Mouse (Mus musculus): ENCODE measurements at regions not wholly inside any gene's neighbourhood (a gene's known extent, or its start where the extent isn't known, plus 50 kb on each side); places are given as distances from the start of the nearest gene placed in this dataset.

DNA sequence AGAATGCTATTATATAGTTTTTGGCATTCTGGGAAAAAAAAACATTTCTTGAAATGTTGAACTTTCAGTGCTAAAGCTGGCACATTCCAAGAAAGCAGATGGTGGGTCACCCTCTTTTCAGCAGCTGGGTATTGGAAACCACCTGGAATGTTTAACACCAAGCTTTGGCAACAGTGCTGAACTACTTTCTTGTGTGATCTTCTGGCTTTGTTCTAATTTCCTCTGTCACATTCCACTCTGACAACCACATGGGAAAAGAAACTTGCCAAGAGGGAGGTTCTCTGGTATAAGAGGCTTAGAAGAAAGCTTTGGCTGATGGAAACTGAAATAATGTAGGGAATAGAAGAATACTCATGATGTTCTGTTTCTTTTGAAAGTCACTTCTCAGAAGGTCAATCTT is 920.4 kb upstream of the Tenm4 start:
- no peak for ATAC-seq (replicated peaks; ENCODE audit: insufficient number of reproducible peaks, insufficient read depth, low FRiP score, low read depth)
- Histone ChIP-seq H3K4me2 (no peak overlapping the region), H3K36me3 (no peaks in the 10 kb centered on the region)

DNA sequence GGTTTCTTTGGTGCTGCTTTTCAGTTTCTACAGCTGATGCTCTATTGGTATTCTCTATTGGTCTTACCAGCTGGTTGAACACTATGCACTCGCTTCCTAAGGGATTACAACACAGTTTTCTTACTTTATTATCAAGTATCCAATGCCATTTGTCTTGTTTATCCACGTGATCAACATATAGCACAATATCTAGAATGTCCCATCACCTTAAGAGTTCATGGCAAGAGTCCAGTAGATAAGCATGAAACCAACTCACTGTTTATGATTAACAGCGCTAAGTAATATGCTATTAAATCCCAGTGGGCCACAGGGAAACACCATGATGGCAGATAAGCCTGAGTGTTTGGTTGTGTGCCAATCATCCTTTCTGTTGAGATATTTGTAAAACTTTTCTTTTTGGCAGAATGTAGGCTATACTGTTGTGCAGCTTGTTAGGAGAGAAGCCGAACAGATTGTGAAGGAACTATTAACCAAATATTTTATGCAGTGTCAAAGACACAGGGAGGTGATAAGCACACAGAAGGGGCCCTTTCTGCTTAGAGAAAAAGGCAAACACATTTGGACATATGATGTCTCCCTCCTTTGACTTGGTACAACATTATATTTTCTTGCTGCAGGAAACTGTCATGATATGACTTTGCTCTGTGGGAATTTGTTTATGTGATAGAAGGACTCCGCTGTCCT is 917.0 kb upstream of the Tenm4 start:
- no peaks in the 10 kb centered on the region for H3K27me3 ChIP-seq
- WGBS, result 49% methylated on average over 5 of the region's 5 CpGs
- 0 out of 2 replicates have a peak, but pooled peaks cover 6% of the 10 kb centered on the region for H3K4me1 ChIP-seq (replicated peaks)
- no peaks in the 10 kb centered on the region for H3K9me3 ChIP-seq (replicated peaks)
- H3K4me3 ChIP-seq, result no peak overlapping the region
- H3K4me2 ChIP-seq, result no peak overlapping the region
- H3K9ac ChIP-seq, result no peak overlapping the region
- no peak overlapping the region for H3K27ac ChIP-seq
- H3K36me3 ChIP-seq, result no peaks in the 10 kb centered on the region
- no peak for ATAC-seq (replicated peaks; ENCODE audit: insufficient number of reproducible peaks, insufficient read depth, low FRiP score, low read depth)

More for the DNA sequence above, 920.4 kb upstream of the Tenm4 start:
- Histone ChIP-seq H3K9ac (no peak overlapping the region), H3K4me3 (no peak overlapping the region), H3K27ac (no peak overlapping the region), H3K9me3 (replicated peaks) (no peaks in the 10 kb centered on the region), H3K27me3 (no peaks in the 10 kb centered on the region), H3K4me1 (replicated peaks) (0 out of 2 replicates have a peak, but pooled peaks cover 6% of the 10 kb centered on the region)

DNA sequence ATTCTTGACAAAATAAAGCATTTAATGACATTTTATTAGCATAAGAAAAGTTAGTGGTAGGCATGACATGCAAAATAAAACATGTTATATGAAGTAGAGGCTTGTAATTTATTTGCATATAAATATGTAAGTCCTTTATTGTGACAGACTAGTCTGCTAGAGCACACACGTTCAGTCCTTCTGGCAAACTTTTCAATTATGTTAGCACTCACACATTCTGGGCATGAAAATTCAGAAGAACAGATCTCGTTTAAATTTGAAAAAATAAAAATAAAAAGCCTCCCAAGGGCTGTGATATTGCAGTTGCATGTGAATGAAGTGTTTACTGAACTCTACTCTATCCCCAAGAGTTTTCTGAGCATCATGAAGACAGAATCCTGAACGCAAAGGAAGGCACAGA is 916.1 kb upstream of the Tenm4 start:
- H3K9ac ChIP-seq, result no peak overlapping the region
- H3K9me3 ChIP-seq (replicated peaks), result no peaks in the 10 kb centered on the region
- 0 out of 2 replicates have a peak, but pooled peaks cover 6% of the 10 kb centered on the region for H3K4me1 ChIP-seq (replicated peaks)
- no peak overlapping the region for H3K4me2 ChIP-seq
- no peaks in the 10 kb centered on the region for H3K36me3 ChIP-seq
- no peaks in the 10 kb centered on the region for H3K27me3 ChIP-seq
- 58% methylated on average over 3 of the region's 3 CpGs for WGBS
- H3K4me3 ChIP-seq, result no peak overlapping the region
- ATAC-seq (replicated peaks; ENCODE audit: insufficient number of reproducible peaks, insufficient read depth, low FRiP score, low read depth), result no peak
- no peak overlapping the region for H3K27ac ChIP-seq

DNA sequence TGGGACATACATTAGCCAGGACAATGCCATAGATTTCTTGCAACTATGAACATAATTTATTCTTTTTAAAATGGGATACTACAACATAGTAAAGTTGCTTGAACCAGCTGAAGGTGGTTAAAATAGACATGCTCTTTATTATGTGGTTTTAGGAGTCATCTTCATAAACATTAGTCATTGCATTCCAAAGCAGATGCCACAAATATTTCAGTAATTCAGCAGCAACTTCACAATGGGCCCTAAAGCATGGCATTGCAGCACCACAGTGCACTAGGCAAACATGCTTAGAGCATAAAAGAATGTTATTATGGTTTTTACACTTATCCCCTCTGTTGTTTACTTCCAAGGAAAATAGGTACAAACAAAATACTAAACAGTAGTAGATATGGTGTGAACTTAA is 915.3 kb upstream of the Tenm4 start:
- Histone ChIP-seq H3K4me3 (no peak overlapping the region), H3K4me1 (replicated peaks) (0 out of 2 replicates have a peak, but pooled peaks cover 6% of the 10 kb centered on the region), H3K9ac (no peak overlapping the region), H3K4me2 (no peak overlapping the region), H3K9me3 (replicated peaks) (no peaks in the 10 kb centered on the region), H3K27me3 (no peaks in the 10 kb centered on the region), H3K27ac (no peak overlapping the region), H3K36me3 (no peaks in the 10 kb centered on the region)
- no peak for ATAC-seq (replicated peaks; ENCODE audit: insufficient number of reproducible peaks, insufficient read depth, low FRiP score, low read depth)

DNA sequence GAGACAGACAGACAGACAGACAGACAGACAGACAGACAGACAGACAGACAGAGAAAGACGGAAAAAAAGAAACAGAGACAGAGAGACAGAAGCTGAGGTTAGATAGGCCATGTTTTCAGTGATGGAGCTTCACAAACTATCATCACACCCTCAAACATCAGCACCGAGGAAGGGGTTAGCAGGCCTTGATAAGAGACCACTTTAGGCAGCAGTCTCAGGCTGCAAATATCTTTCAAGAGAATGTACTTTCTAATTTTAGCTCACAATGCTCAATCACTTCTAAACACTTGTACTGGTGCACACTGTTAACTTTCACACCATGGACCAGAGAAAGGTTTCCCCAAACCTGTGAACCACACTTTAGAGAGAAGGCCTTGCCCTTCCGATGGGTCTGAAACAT is 908.1 kb upstream of the Tenm4 start:
- Histone ChIP-seq H3K9ac (no peak overlapping the region), H3K27me3 (no peaks in the 10 kb centered on the region), H3K9me3 (replicated peaks) (no peaks in the 10 kb centered on the region), H3K27ac (peak overlapping the region; percentile 71), H3K36me3 (no peaks in the 10 kb centered on the region), H3K4me3 (no peak overlapping the region), H3K4me2 (no peak overlapping the region), H3K4me1 (replicated peaks) (0 out of 2 replicates have a peak, but pooled peaks cover 6% of the 10 kb centered on the region)
- peak; percentile 82 for ATAC-seq (replicated peaks; ENCODE audit: insufficient number of reproducible peaks, insufficient read depth, low FRiP score, low read depth)
- WGBS, result 36% methylated on average over 3 of the region's 3 CpGs

DNA sequence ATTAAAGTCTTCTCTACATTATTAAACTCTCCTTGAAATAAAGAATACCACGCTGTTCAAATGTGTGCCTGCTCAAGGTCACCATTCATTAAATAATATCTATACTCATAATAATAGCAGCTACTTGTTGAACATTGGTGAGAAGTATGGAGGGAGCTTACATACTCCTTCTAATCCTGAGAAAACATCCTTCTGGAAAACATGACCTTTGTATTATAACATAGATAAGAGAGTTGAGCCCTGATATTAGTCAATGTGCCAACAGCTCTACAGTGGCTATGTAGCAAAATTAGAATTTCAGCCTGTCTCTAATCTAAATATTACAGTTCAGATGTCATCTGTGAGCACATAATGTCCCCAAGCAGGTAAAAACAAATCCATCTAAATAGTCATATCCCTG is 893.8 kb upstream of the Tenm4 start:
- Histone ChIP-seq H3K9ac (no peak overlapping the region), H3K36me3 (no peaks in the 10 kb centered on the region), H3K27ac (no peak overlapping the region), H3K4me2 (no peak overlapping the region), H3K4me3 (no peak overlapping the region), H3K4me1 (replicated peaks) (no peaks in the 10 kb centered on the region), H3K27me3 (no peaks in the 10 kb centered on the region), H3K9me3 (replicated peaks) (no peaks in the 10 kb centered on the region)
- no peak for ATAC-seq (replicated peaks; ENCODE audit: insufficient number of reproducible peaks, insufficient read depth, low FRiP score, low read depth)
- 78% methylated on average over 1 of the region's 1 CpGs for WGBS

DNA sequence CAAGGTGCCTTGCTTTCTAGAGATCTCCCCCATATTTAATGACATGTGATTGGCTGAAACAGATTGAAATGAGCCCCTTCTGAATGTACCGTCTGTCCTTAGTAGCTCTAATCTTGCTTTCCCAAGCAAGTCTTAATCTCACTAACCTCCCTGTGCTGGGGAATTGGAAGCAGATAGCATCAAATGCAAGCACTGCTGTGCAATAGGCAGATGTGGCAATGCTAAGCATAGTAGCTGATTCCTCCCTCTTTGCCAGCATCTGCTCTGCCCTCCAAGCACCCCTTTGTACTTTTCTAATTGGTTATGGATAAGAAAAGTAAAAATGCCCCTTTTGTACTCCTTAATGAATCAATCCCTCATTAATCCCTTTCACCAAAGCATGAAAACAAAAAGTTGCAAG is 857.4 kb upstream of the Tenm4 start:
- Histone ChIP-seq H3K36me3 (no peaks in the 10 kb centered on the region), H3K9me3 (replicated peaks) (no peaks in the 10 kb centered on the region), H3K27me3 (no peaks in the 10 kb centered on the region), H3K4me2 (no peak overlapping the region), H3K9ac (no peak overlapping the region), H3K4me1 (replicated peaks) (no peaks in the 10 kb centered on the region), H3K4me3 (no peak overlapping the region), H3K27ac (no peak overlapping the region)
- 41% methylated on average over 1 of the region's 1 CpGs for WGBS
- no peak for ATAC-seq (replicated peaks; ENCODE audit: insufficient number of reproducible peaks, insufficient read depth, low FRiP score, low read depth)

DNA sequence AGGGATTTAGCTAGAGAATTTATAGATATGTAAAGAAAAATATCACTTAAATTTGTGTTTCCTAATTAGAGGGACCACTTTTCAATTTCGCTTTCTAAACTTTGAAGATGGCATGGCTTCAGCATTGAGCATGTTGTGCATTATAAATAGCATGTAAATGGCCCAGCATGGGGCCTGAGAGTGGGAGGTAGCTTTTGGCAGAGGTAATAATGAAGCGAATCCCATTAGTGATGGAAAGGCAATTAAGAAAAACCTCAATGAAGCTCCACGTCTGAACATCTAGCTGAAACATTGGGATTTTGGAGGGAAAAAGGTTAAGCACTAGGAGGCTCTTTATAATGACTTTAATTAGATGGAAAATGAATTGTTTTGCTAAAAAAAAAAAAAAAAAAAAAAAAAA is 848.0 kb upstream of the Tenm4 start:
- Histone ChIP-seq H3K9ac (no peak overlapping the region), H3K27ac (no peak overlapping the region), H3K27me3 (no peaks in the 10 kb centered on the region), H3K4me2 (no peak overlapping the region), H3K9me3 (replicated peaks) (no peaks in the 10 kb centered on the region), H3K4me1 (replicated peaks) (no peaks in the 10 kb centered on the region), H3K4me3 (no peak overlapping the region), H3K36me3 (no peaks in the 10 kb centered on the region)
- 57% methylated on average over 3 of the region's 3 CpGs for WGBS
- no peak for ATAC-seq (replicated peaks; ENCODE audit: insufficient number of reproducible peaks, insufficient read depth, low FRiP score, low read depth)

DNA sequence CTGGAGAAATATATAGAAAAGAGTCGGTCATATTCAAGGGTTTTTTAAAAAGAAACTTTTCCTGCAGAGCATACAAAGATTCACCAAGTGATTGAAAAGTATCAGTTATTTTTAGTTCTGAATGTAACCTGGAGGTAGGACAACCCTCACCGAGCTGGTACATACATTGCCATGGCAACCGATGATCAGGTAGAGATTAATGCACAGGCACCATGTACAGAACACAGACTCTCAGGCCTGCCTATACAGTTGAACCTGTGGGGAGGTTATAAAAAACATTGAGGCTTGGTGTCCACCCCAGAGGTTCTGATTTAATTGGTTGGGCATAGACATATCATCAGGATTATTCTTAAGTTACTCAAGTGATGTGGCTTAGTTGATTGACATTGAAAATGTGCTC is 846.1 kb upstream of the Tenm4 start:
- WGBS, result 80% methylated on average over 3 of the region's 3 CpGs
- no peak for ATAC-seq (replicated peaks; ENCODE audit: insufficient number of reproducible peaks, insufficient read depth, low FRiP score, low read depth)

DNA sequence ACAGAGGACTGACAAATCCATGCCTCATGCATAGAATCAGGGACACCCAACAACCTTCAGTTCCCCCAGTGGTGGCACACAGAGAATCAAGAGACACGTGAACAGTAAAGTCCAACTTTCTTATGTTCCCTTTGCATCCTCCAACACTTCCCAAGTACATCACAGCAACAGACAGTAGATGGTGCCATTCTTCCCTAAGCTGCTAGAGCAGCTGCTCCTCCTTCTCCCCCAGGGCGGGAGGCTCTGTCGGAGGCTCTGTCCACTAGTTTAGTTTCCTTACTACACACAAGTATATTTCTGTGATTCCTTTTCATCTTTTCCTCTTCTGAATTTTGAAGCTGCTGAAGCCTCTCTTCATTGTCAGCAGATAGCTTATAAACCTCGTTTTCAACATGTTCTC is 839.0 kb upstream of the Tenm4 start:
- Histone ChIP-seq H3K36me3 (no peaks in the 10 kb centered on the region), H3K9ac (no peak overlapping the region), H3K9me3 (replicated peaks) (no peaks in the 10 kb centered on the region), H3K4me2 (no peak overlapping the region), H3K4me3 (no peak overlapping the region), H3K27ac (no peak overlapping the region), H3K27me3 (no peaks in the 10 kb centered on the region), H3K4me1 (replicated peaks) (no peaks in the 10 kb centered on the region)
- WGBS, result 37% methylated on average over 4 of the region's 4 CpGs
- no peak for ATAC-seq (replicated peaks; ENCODE audit: insufficient number of reproducible peaks, insufficient read depth, low FRiP score, low read depth)

More for the DNA sequence above, 846.1 kb upstream of the Tenm4 start:
- Histone ChIP-seq H3K4me2 (no peak overlapping the region), H3K4me3 (no peak overlapping the region), H3K9ac (no peak overlapping the region), H3K9me3 (replicated peaks) (no peaks in the 10 kb centered on the region), H3K27me3 (no peaks in the 10 kb centered on the region), H3K4me1 (replicated peaks) (no peaks in the 10 kb centered on the region), H3K27ac (no peak overlapping the region), H3K36me3 (no peaks in the 10 kb centered on the region)

DNA sequence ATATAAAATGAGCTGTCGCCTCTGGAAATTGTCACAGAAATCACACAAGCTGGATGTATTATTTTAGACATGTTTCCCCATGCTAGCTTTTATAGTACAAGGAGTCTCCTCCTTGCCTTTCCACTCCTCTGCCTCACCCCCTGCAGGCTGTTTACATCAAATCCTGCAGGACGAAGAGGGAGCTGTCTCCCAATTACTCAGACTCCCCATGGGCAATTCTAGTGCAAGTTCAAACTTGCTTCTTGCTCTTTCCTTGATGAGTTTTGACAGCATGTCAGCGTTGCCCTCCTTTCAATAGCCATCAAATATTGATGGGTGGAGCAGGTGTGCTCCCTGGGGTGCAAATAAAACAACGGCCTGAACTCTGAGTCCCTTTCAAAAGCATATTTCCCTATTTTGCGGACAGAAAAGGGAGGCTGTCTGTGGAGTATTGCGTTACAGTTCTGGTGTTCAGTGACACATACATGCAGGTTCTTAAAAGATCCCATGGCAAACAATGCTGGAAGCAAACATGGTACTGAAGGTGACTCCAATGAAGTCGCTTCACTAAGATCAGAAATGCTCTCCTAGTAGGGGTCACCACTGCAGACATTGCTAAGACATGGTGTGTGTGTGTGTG is 820.8 kb upstream of the Tenm4 start:
- no peaks in the 10 kb centered on the region for H3K9me3 ChIP-seq (replicated peaks)
- H3K9ac ChIP-seq, result no peak overlapping the region
- no peaks in the 10 kb centered on the region for H3K4me1 ChIP-seq (replicated peaks)
- ATAC-seq (replicated peaks; ENCODE audit: insufficient number of reproducible peaks, insufficient read depth, low FRiP score, low read depth), result no peak
- H3K4me3 ChIP-seq, result no peak overlapping the region
- WGBS, result 66% methylated on average over 7 of the region's 7 CpGs
- no peak overlapping the region for H3K4me2 ChIP-seq
- no peak overlapping the region for H3K27ac ChIP-seq
- no peaks in the 10 kb centered on the region for H3K27me3 ChIP-seq
- no peaks in the 10 kb centered on the region for H3K36me3 ChIP-seq

DNA sequence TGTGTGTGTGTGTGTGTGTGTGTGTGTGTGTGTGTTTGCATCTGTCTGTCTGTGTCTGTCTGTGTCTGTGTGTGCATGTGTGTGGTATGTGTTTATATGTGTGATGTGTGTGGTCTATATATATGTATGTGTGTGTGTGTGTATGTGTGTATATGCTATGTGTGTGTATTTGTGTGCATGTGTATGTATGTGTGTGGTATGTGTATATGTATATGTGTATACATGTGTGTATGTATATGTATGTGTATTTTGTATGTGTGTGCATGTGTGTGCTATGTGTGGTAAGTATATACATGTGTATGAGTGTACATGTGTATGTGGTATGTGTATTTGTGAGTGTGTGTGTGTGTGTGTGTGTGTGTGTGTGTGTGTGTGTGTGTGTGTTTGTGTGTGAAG is 820.2 kb upstream of the Tenm4 start:
- ATAC-seq (replicated peaks; ENCODE audit: insufficient number of reproducible peaks, insufficient read depth, low FRiP score, low read depth), result no peak
- Histone ChIP-seq H3K9ac (no peak overlapping the region), H3K4me2 (no peak overlapping the region), H3K9me3 (replicated peaks) (no peaks in the 10 kb centered on the region), H3K36me3 (no peaks in the 10 kb centered on the region), H3K4me1 (replicated peaks) (no peaks in the 10 kb centered on the region), H3K27me3 (no peaks in the 10 kb centered on the region), H3K27ac (no peak overlapping the region), H3K4me3 (no peak overlapping the region)

Measured in heart, embryonic 15.5 days (tissue).